Mouse (Mus musculus) layer of hippocampus, adult 9-11 months (tissue): ENCODE measurements around the gene Rtel1.

Experiments
- DNase-seq: peaks from one replicate; pipeline ENCODE4 v3.0.0; 2022

Rtel1 gene

GRCm38 (mm10) chr2:181319248-181320102 is at the start of gene Rtel1:
Gene Rtel1 (plus strand): TSS chr2:181319739.
- DNase-seq, result peak; percentile 76

GRCm38 (mm10) chr2:181272092-181272491 is 47.4 kb upstream of the Rtel1 start:
- DNase-seq, result no peak

- DNase-seq, result no peak
Measured at GRCm38 (mm10) chr2:181273829-181274228, 45.7 kb upstream of the Rtel1 start.

DNA sequence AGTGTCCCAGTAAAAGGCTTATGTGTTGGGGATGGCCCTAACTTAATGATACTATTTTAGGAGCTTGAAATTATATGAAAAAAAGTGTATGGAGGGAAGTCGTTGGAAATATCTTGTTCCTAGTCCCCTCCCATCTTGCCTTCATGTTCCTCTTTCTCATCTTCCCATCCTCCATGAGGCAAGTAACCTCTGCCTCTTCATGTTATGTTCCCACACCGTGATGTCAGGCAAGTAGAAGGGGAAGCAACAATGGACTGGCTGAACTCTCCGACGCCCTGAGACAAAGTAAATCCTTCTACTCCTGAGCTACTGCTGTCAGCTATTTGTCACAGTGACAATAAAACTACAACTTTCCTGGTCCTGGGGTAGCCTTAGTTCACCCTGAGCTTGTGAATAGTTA is 44.9 kb upstream of the Rtel1 start:
- DNase-seq, result no peak

- DNase-seq, result no peak
Measured at GRCm38 (mm10) chr2:181276766-181277165, 42.8 kb upstream of the Rtel1 start.

- DNase-seq, result no peak
Measured at GRCm38 (mm10) chr2:181277866-181278265, 41.7 kb upstream of the Rtel1 start.

GRCm38 (mm10) chr2:181279968-181280367 is 39.6 kb upstream of the Rtel1 start:
- DNase-seq, result no peak

DNA sequence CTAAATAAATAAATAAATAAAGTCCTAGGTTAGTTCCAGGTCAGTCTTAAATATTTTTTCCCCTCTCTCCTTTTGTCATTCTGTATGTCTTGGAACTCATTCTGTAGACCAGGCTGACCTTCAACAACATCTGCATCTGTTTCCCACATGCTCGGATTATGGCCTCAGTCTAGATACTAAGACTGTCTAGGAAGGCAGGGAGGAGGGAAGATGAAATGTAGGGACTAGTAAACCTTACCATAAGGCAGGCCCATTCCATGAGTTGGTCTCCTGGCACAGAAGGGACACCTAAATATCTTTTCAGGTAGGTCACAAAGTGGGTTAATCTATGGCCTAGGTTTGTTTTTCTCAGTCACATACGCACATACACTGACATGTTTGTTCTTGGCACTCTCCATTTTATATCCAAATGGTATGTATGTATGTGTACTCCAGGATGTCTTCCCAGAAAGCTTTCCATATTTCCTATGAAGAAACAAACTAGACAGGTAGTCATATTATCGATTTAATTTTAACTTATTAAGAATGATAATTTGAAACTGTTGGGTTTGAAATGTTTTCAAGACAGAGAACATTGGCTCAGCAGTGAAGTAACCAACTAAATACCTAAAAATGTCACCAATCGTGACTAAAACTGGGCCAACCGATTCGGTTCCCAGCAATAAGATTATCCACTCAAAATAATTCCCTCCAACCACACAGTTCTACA is 32.8 kb upstream of the Rtel1 start:
- DNase-seq, result no peak

- peak; percentile 74 for DNase-seq
Measured at GRCm38 (mm10) chr2:181287338-181287957, 32.1 kb upstream of the Rtel1 start.

DNA sequence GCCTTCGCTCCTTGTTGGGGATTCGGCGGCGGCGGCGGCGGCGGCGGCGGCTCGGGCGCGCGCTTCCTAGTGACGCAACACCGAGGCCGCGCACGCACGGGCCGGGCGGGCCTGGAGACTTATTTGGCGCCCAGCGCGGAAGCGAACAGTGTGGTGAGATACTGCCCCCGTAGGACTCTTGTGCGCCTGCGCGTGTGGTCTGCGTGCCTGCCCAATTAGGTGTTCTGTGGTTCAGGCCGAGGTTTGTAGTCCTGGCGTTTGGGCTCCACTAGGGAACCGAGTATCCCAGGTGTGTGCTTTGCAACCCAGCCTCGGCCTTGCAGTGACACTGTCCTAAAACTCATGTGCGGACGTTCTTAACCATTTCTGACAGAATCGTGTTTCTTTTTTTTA is 31.6 kb upstream of the Rtel1 start, which contains the start of gene Gmeb2:
Gene Gmeb2, minus strand, starts transcription at position 78 of the 393 bp plus-strand sequence.
- peak; percentile 96 for DNase-seq

- DNase-seq, result no peak
Measured at GRCm38 (mm10) chr2:181288691-181289090, 30.8 kb upstream of the Rtel1 start.

DNA sequence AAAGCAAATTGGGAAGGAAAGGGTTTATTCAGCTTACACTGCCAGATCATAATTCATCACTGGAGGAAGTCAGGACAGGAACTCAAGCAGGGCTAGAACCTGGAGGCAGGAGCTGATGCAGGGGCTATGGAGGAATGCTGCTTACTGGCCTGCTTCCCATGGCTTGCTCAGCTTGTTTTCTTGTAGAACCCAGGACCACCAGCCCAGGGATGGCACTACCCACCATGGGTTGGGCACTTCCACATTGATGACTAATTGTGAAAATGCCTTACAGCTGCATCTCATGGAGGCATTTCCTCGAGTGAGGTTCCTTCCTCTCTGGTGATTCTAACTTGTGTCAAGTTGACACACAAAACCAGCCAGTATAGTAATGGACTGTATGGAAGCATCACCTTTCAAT is 28.6 kb upstream of the Rtel1 start:
- no peak for DNase-seq

DNA sequence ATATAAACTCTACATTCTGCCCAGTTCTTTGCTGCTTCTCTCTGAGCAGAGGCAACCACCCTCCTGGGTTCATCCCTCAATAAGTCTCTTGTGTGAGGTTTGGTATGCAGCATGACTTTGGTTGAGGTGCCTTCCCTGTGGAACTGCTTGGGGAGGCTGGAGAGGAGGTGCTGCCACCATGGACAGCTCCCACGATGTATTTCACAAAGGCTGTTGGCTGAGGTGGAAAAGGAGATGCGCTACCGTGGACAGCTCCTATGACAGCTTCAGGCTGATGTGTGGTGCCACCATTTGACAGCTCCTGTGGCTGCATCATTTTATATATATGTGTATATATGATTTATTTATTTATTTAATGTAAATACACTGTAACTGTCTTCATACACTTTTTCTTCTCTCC is 17.5 kb upstream of the Rtel1 start:
- no peak for DNase-seq

- DNase-seq, result no peak
Measured at GRCm38 (mm10) chr2:181304944-181305343, 14.6 kb upstream of the Rtel1 start.

GRCm38 (mm10) chr2:181307144-181307804 is 12.3 kb upstream of the Rtel1 start:
- DNase-seq, result no peak

DNA sequence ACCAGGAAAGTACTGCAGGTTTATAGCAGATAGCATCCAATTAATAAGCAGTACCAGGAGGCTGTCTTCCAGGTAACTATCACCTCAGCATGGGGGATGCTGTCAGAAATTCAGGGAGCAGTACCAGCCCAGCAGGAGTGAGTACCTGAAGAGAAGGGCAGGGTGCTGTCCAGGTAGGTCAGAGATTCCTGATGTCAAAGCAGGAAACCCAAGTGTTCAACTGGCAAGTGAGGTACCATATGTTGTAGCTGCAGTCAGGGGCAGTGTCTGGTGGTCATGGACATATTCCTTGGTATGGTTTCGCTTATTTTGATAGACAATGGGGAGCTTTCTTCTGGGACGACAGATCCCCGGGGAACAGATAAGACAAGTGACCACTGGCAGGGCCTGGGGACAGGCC is 7.1 kb upstream of the Rtel1 start:
- no peak for DNase-seq

- DNase-seq, result no peak
Measured at GRCm38 (mm10) chr2:181313006-181313343, 6.6 kb upstream of the Rtel1 start.

- no peak for DNase-seq
Measured at GRCm38 (mm10) chr2:181313344-181314079, 6.0 kb upstream of the Rtel1 start.

DNA sequence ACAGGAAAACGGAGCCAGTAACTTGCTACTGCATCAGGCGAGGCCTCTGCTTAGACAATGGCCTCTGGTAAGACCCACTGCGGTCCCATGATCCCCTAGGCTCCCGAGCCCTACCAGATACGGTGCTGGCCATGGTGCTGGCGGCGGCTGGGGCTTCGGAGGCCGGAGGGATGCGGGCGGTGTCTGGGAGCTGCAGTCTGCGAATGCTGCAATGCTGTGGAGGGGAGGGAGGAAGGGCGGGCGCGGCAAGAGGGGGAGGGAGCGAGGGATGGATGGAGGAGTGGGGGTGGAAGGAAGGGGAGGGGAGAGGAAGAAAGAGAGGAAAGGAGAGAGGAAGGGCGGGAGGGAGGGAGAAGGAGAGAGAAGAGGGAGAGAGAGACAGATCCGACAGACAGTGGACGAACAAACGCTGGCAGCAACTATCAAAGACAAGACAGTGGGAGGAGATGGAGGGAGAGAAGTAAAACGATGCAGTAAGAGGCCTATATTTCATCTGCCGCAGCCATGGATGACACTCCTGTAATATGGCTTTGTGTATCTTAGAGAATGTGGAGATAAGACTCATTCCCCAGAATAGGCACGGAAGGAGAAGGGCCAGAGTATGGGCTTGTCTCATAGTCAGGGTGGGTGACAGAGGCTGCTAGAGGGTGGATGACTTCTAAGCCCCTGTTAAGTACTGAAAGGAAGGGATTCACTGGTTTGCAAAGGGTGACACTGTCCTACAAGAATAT is 5.3 kb upstream of the Rtel1 start, which contains the start of gene Stmn3:
Gene Stmn3, minus strand, starts transcription at position 421 of the 731 bp plus-strand sequence.
- DNase-seq, result peak; percentile 62

DNA sequence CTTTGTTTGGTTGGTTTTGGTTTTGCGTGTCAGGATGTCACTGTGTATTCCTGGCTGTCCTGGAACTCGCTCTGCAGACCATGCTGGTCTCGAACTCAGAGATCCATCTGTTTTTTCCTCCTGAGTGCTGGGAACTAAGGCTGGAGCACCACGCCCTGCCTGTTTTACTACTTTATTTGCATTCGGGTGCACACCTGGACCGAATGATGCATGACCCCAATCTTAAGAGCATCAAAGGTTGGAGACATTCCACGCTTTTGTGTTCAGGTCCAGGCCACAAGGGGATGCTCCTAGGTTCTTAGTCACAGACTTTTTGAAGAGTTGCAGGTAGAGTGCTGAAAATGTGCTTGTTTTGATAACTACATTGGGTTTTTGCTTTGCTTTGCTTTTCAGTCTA is 562 bp downstream of the Rtel1 start:
- no peak for DNase-seq

DNA sequence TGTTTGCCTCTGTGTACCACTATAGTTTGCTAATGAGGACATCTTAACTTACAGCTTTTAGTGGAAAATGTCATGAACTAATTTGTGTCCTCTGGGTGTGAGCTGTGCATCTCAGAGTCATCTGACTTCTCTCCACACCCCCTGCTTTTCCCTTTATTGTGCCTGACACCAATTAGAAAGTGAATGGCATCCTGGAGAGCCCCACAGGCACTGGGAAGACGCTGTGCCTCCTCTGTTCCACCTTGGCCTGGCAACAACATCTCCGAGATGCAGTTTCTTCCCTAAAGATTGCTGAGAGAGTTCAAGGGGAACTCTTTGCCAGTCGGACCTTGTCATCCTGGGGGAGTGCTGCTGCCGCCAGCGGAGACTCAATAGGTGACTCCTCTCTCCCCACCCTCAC is 2.6 kb downstream of the Rtel1 start:
- no peak for DNase-seq

GRCm38 (mm10) chr2:181326098-181326497 is 6.6 kb downstream of the Rtel1 start:
- no peak for DNase-seq
